Mouse (Mus musculus) testis, adult 2 months (tissue): ENCODE results near the gene Cmya5. TPM values are rescaled to one million over a fixed set of nuclear protein-coding genes. Genes with fewer than 3 reads are reported as not detected.
"Not testable (repeated sequence)": the region's sequence is repeated elsewhere in the genome, so short reads cannot be mapped to it uniquely, and the experiment has no call there.

Source experiments
- H3K27ac ChIP-seq: fragments of 200-500 bp; 2 replicates; pipeline ENCODE4 v1.5.1; 2012; ENCODE audit warnings: low read depth, low read length; ENCODE audit not compliant: control insufficient read depth, insufficient read depth
- H3K27me3 ChIP-seq: fragments of 200-500 bp; 2 replicates; pipeline ENCODE4 v1.6.1; 2012; ENCODE audit warnings: mild to moderate bottlenecking, low read length, moderate library complexity; ENCODE audit not compliant: control insufficient read depth, insufficient read depth
- H3K36me3 ChIP-seq: fragments of 200-500 bp; 2 replicates; pipeline ENCODE4 v1.6.1; 2012; ENCODE audit warnings: mild to moderate bottlenecking, low read length; ENCODE audit not compliant: control insufficient read depth, insufficient read depth
- H3K4me1 ChIP-seq: fragments of 200-500 bp; 2 replicates; pipeline ENCODE4 v1.6.1; 2012; ENCODE audit warnings: low read length; ENCODE audit not compliant: control insufficient read depth, insufficient read depth
- H3K4me3 ChIP-seq: fragments of 200-500 bp; 2 replicates; pipeline ENCODE4 v1.5.1; 2012; ENCODE audit warnings: low read depth, mild to moderate bottlenecking, low read length, moderate library complexity, mixed read lengths; ENCODE audit not compliant: control insufficient read depth
- CTCF ChIP-seq: fragments of 200-500 bp; IDR thresholded peaks from 2 replicates; pipeline ENCODE4 v1.5.1; 2012; ENCODE audit warnings: low read depth, mild to moderate bottlenecking, inconsistent platforms, low read length, moderate library complexity; ENCODE audit not compliant: control insufficient read depth, insufficient read depth, insufficient replicate concordance
- POLR2A ChIP-seq: fragments of 200-500 bp; IDR thresholded peaks from 2 replicates; pipeline ENCODE4 v1.6.1; 2012; ENCODE audit warnings: low read depth, mild to moderate bottlenecking, inconsistent platforms, low read length, moderate library complexity; ENCODE audit not compliant: control insufficient read depth
- polyA plus RNA-seq: library from polyadenylated mRNA; depleted of rRNA; stranded (reverse); fragments of >200 nt; gene quantifications from 2 replicates; pipeline ENCODE4 v1.2.3, GENCODE M21; 2012

Cmya5 gene
- polyA plus RNA-seq, 1 experiment = 0.02 TPM

DNA sequence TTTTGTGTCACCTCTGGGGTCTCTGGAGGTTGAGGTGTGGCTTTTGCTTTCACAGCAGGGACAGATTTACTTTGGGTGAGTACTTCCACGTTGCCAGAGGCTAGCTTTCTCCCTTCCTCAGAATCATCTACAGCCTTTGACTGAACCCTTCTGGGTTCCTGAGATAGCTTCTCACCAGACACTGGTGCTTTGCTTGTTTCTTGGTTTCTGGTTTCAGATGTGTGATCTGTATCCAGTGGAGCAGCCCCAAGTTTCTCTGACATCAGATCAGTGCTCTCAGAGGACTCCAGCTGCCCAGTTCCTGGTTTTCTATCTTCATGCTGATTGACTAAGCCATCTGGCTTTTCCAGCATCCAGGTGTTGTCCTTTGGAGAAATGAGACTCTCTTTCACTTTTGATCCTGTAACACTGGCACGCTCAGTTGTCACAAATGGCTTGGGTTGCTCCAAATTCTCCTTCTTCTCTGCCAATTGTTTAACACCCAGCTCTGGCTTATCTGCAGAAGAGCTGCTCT is 51.6 kb downstream of the Cmya5 start:
- Histone ChIP-seq H3K4me3 (no peak overlapping the region), H3K27me3 (no peaks in the 10 kb centered on the region), H3K27ac (no peak overlapping the region), H3K36me3 (no peaks in the 10 kb centered on the region), H3K4me1 (peaks cover 2% of the 10 kb centered on the region; the same call in 1 of the 2 replicates)
- TF ChIP-seq POLR2A = no peak
- no peak for TF ChIP-seq CTCF

GRCm38 (mm10) chr13:93091866-93092455 is 52.6 kb downstream of the Cmya5 start:
- peaks cover 2% of the 10 kb centered on the region; the same call in 1 of the 2 replicates for H3K4me1 ChIP-seq
- no peak overlapping the region for H3K4me3 ChIP-seq
- H3K36me3 ChIP-seq = no peaks in the 10 kb centered on the region
- TF ChIP-seq POLR2A (no peak), CTCF (no peak)
- no peaks in the 10 kb centered on the region for H3K27me3 ChIP-seq
- H3K27ac ChIP-seq = no peak overlapping the region

DNA sequence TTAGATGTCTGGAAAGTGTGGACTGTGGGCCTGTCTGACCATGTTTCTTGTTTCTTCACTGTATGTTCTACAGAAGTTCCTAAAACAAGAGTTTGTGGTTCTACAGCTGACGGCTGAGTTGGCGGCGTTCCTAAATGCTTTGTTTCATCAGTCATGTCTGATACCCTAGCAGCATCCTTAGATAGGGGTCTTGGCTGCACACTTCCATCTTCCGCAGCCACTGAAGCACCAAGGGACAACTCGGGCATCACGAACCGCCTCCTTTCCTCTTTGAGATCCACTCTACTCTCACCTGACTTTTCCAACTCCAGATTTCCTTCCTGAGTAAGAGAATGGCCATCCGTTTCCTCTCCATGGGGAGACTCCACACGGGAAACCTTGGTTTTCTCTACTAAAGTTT is 53.3 kb downstream of the Cmya5 start:
- no peaks in the 10 kb centered on the region for H3K27me3 ChIP-seq
- TF ChIP-seq POLR2A = no peak
- no peak for TF ChIP-seq CTCF
- no peaks in the 10 kb centered on the region for H3K36me3 ChIP-seq
- no peak overlapping the region for H3K27ac ChIP-seq
- H3K4me3 ChIP-seq = no peak overlapping the region
- H3K4me1 ChIP-seq = no peaks in the 10 kb centered on the region

- Histone ChIP-seq H3K27ac (no peak overlapping the region), H3K36me3 (no peaks in the 10 kb centered on the region), H3K27me3 (no peaks in the 10 kb centered on the region), H3K4me1 (no peaks in the 10 kb centered on the region), H3K4me3 (no peak overlapping the region)
- TF ChIP-seq CTCF (no peak), POLR2A (no peak)
Observed at GRCm38 (mm10) chr13:93089481-93089880, 55.0 kb downstream of the Cmya5 start.

DNA sequence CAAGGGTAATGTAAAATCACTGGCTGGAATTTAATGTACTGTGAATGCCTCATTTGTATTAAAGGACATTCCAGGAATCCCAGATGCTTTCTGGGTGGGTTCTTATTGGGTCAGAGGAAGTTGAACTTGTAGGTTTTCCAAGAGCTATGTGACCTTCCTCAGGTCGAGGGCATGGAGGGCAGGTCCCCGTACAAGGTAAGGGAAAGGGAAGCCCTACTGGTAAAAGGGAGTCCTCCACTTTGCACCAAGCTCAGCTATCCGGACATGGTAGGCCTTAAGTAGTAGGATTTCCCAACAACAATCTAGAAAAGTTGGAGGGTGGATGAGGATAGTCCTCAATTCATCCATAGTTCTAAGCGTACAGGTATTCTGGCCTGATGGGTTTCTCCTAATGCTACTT is 58.8 kb downstream of the Cmya5 start:
- no peak for TF ChIP-seq POLR2A
- TF ChIP-seq CTCF = no peak

DNA sequence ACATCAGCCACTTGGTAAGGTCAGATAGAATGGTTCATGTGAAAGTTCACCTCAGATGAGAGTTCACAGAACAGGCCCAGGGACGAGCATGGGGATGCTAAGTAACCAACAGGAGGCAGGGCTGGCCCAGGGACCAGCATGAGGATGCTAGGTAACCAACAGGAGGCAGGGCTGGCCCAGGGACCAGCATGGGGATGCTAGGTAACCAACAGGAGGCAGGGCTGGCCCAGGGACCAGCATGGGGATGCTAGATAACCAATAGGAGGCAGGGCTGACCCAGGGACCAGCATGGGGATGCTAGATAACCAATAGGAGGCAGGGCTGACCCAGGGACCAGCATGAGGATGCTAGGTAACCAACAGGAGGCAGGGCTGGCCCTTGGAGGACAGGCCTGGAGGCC is 62.2 kb downstream of the Cmya5 start:
- not testable (repeated sequence) for H3K36me3 ChIP-seq

More for the DNA sequence above, 58.8 kb downstream of the Cmya5 start:
- no peaks in the 10 kb centered on the region for H3K27me3 ChIP-seq
- no peak overlapping the region for H3K27ac ChIP-seq
- no peak overlapping the region for H3K4me3 ChIP-seq
- no peaks in the 10 kb centered on the region for H3K36me3 ChIP-seq
- H3K4me1 ChIP-seq = no peaks in the 10 kb centered on the region

DNA sequence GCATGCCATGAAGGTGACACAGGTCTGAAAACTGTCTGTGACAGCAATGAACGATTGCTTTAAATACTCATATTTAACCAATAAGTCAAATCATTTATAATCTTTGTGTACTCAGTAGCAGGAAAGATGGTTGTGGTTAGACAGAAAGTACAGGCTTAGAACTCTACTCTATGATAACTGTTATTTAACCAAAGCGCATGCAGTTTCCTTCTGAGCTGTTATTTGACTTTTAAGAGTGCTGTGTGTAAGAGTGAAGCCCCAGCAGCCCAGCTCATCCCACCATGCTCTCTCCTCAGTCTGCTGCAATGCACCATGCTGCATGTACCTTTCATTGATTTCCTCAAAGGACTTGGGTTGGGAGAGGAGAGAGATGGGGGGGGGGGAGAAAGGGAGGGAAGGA is 63.7 kb downstream of the Cmya5 start:
- no peak overlapping the region for H3K27ac ChIP-seq
- H3K27me3 ChIP-seq = no peaks in the 10 kb centered on the region
- TF ChIP-seq POLR2A (no peak), CTCF (no peak)
- no peaks in the 10 kb centered on the region for H3K36me3 ChIP-seq
- no peak overlapping the region for H3K4me3 ChIP-seq
- H3K4me1 ChIP-seq = no peaks in the 10 kb centered on the region

More for the DNA sequence above, 62.2 kb downstream of the Cmya5 start:
- not testable (repeated sequence) for H3K27me3 ChIP-seq, H3K4me3 ChIP-seq, H3K4me1 ChIP-seq, H3K27ac ChIP-seq
